Mouse (Mus musculus) limb, embryonic 13.5 days (tissue): ENCODE measurements at regions not wholly inside any gene's neighbourhood (a gene's known extent, or its start where the extent isn't known, plus 50 kb on each side); places are given as distances from the start of the nearest gene placed in this dataset.

ENCODE experiments used
- ATAC-seq: fragments of 200-750 bp; cut with Nextera tagmentation; 2 replicates; pipeline ENCODE4 v1.8.0; 2017; ENCODE audit warnings: low read depth, moderate number of reproducible peaks, moderate TSS enrichment; ENCODE audit not compliant: low FRiP score
- H3K27ac ChIP-seq: fragments of 300-500 bp; sonication (generic); 2 replicates; pipeline ENCODE4 v1.5.1; 2015; ENCODE audit warnings: inconsistent platforms, mild to moderate bottlenecking, moderate library complexity
- H3K27me3 ChIP-seq: fragments of 300-500 bp; sonication (generic); 2 replicates; pipeline ENCODE4 v1.6.1; 2015; ENCODE audit warnings: mild to moderate bottlenecking, inconsistent platforms
- H3K36me3 ChIP-seq: fragments of 300-500 bp; sonication (generic); 2 replicates; pipeline ENCODE4 v1.6.1; 2015; ENCODE audit warnings: inconsistent platforms, mild to moderate bottlenecking, moderate library complexity
- H3K4me1 ChIP-seq: fragments of 300-500 bp; sonication (generic); 2 replicates; pipeline ENCODE4 v1.6.1; 2015; ENCODE audit warnings: inconsistent platforms
- H3K4me2 ChIP-seq: fragments of 300-500 bp; sonication (generic); replicated peaks from 2 replicates; pipeline ENCODE4 v1.6.1; 2015; ENCODE audit warnings: inconsistent platforms, mild to moderate bottlenecking, moderate library complexity
- H3K4me3 ChIP-seq: fragments of 300-500 bp; sonication (generic); 2 replicates; pipeline ENCODE4 v1.5.1; 2015; ENCODE audit warnings: moderate library complexity, mild to moderate bottlenecking, inconsistent platforms
- H3K9ac ChIP-seq: fragments of 300-500 bp; sonication (generic); 2 replicates; pipeline ENCODE4 v1.6.1; 2015; ENCODE audit warnings: mild to moderate bottlenecking, inconsistent platforms
- H3K9me3 ChIP-seq: fragments of 300-500 bp; sonication (generic); 2 replicates; pipeline ENCODE4 v1.6.1; 2016; ENCODE audit warnings: inconsistent platforms
- WGBS: fragments of 180-500 bp; shearing (Covaris S2); methylation state at CpG from one replicate; pipeline ENCODE4 v1.1.7; 2015; 5-methylcytosine and 5-hydroxymethylcytosine counted together

- WGBS: 82% methylated on average over 18 of the region's 18 CpGs
- no peaks in the 10 kb centered on the region for H3K4me1 ChIP-seq
- no peak overlapping the region for H3K27ac ChIP-seq
- no peaks in the 10 kb centered on the region for H3K9me3 ChIP-seq
- no peaks in the 10 kb centered on the region for H3K36me3 ChIP-seq
- no peak overlapping the region for H3K4me3 ChIP-seq
- ATAC-seq: no peak
- H3K27me3 ChIP-seq: 0 out of 2 replicates have a peak, but pooled peaks cover 2% of the 10 kb centered on the region
- H3K4me2 ChIP-seq: no peak overlapping the region
- H3K9ac ChIP-seq: no peak overlapping the region
Observed at GRCm38 (mm10) chr5:97167401-97168249, 56.2 kb upstream of the Paqr3 start.

GRCm38 (mm10) chr5:97166128-97166883 is 54.9 kb upstream of the Paqr3 start:
- WGBS: 88% methylated on average over 4 of the region's 4 CpGs
- H3K4me2 ChIP-seq: no peak overlapping the region
- H3K36me3 ChIP-seq: no peaks in the 10 kb centered on the region
- H3K9ac ChIP-seq: no peak overlapping the region
- ATAC-seq: no peak
- no peak overlapping the region for H3K27ac ChIP-seq
- H3K27me3 ChIP-seq: 0 out of 2 replicates have a peak, but pooled peaks cover 2% of the 10 kb centered on the region
- H3K4me3 ChIP-seq: no peak overlapping the region
- H3K4me1 ChIP-seq: no peaks in the 10 kb centered on the region
- H3K9me3 ChIP-seq: no peaks in the 10 kb centered on the region
